Mouse (Mus musculus) gastrocnemius, adult 2 months (tissue): Measurements from ENCODE around the gene C130026I21Rik. TPM values are rescaled to one million over a fixed set of nuclear protein-coding genes. Genes with fewer than 3 reads are reported as not detected.
"Not testable (repeated sequence)": the region's sequence is repeated elsewhere in the genome, so short reads cannot be mapped to it uniquely, and the experiment has no call there.

ENCODE experiments used
- DNase-seq: peaks from one replicate; pipeline ENCODE4 v3.0.0; 2022
- H3K27ac ChIP-seq: fragments of 200-600 bp; 2 replicates; pipeline ENCODE4 v1.8.1; 2022; ENCODE audit warnings: mild to moderate bottlenecking
- H3K4me3 ChIP-seq: fragments of 200-600 bp; 2 replicates; pipeline ENCODE4 v1.8.1; 2022; ENCODE audit warnings: mild to moderate bottlenecking, moderate library complexity
- CTCF ChIP-seq: fragments of 200-600 bp; IDR thresholded peaks from 2 replicates; pipeline ENCODE4 v1.8.1; 2022; ENCODE audit warnings: antibody characterized with exemption, mild to moderate bottlenecking, moderate library complexity
- intact Hi-C: fragments of 180-260 bp; cut with DNase I; formaldehyde crosslinking; loops from one replicate; pipeline ENCODE4 v1.15.1; 2025
- long read RNA-seq, 2 experiments: library from polyadenylated mRNA; stranded (forward); transcript quantifications; one replicate each; pipeline ENCODE4 v2.0.0; 2021
- total RNA-seq, 2 experiments: library from RNA; stranded (reverse); gene quantifications; 2 replicates each; pipeline ENCODE4 v1.2.3; 2021

C130026I21Rik gene
- total RNA-seq, result under 1 TPM in 1 of 2 experiments, not detected in 1; 0.46 TPM
- long read RNA-seq, experiment 1, result 0 reads
- long read RNA-seq, experiment 2, result 0 reads

DNA sequence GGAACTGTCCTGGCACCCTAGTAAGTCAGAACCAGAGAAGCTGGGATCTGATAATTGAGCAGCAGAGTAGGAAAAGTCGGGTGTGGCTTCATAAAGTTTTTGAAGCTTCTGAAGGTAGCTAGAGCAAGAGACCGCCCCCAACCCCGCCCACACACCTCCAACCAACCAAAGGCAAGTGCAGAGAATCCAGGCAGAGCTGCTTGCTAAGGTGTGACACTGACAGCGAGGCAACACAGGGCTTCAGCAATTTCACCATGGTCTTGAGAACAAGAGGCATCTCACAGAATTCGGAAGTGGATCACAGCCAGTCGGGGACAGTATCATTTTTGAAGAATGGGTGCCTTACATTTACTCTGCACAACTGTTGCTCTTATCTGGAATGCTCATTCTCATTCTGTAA is at the start of gene C130026I21Rik:
Gene C130026I21Rik, minus strand, starts transcription at position 101 of the 400 bp plus-strand sequence.
- H3K4me3 ChIP-seq, DNase-seq, H3K27ac ChIP-seq, intact Hi-C loops: not testable (repeated sequence)

DNA sequence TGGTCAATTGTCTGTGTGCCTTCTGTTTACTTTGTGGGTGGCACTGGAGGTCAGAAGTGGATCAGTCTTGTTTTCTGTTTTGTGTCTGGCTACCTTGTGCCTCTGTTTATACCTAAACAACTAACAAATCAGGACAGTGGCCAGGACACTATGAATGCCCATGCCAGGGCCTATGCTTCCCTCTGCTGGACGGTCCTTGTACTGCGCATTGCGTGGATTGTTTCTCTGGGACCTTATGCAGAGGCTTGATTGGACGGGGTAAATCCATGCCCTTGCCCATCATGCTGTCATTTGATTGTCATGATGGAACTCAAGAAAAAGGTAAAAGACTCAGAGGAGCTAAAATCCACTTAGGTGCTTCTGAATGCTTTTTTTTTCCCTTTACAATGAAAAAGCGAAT is 16.7 kb upstream of the C130026I21Rik start:
- DNase-seq, H3K27ac ChIP-seq, intact Hi-C loops, H3K4me3 ChIP-seq: not testable (repeated sequence)
- TF ChIP-seq CTCF, result peak; percentile 24; the same call in 1 of the 2 replicates

DNA sequence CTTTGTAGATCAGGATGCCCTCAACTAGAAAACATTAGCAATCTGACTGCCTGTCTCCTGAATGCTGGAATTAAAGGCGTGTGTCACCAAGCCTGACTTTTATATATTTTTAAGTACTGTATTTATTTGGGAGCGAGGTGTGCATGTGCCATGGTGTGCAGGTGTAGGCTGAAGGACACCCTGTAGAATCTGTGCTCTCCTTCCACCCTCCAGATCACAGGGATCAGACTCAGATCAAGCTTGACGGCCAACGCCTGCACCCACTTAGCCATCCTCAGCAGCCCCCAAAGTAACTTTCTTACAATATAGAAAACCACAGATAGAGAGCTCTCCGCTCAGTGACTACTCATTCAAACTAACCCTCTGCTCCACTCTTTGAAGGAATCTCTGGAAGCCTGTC is 6.1 kb upstream of the C130026I21Rik start:
- H3K27ac ChIP-seq, H3K4me3 ChIP-seq, intact Hi-C loops, DNase-seq: not testable (repeated sequence)

DNA sequence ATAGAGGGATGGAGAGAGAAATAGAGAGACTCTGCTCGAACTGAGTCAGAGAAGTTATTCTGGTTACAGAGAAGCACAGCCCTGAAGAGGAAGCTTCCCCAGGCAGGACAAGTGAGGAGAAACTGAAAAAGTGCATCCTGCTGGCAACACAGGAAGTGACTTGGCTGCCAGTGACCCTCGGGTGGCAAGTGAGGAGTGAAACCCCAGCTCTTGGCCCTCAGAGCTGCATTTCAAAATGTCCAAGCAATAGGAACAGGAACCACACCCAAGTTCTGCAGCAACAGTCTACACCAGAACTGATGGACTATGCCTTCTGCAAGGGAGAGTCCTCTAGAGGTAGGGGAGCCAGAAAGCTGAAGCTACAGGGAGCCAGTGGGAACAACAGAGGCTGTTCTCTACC is 11.7 kb downstream of the C130026I21Rik start:
- intact Hi-C loops, H3K4me3 ChIP-seq, H3K27ac ChIP-seq, DNase-seq: not testable (repeated sequence)

DNA sequence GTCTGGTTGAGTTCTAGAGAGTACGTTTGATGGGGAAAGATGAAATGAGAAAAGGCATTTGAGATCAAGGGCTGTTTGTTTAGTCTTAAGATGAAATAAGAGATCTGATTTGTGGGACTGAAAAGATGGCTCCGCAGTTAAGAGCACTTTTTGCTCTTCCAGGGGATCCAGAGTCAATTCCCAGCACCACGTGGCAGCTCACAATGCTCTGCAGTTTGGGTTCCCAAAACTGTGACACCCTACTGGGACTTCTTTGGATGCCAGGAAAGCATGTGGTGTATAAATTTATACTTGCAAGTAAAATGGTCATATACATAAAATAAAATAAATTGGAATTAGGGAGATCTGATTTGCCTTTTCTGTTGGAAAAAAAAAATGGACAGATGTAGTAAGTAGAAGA is 15.1 kb downstream of the C130026I21Rik start:
- H3K27ac ChIP-seq, intact Hi-C loops, H3K4me3 ChIP-seq, DNase-seq: not testable (repeated sequence)

DNA sequence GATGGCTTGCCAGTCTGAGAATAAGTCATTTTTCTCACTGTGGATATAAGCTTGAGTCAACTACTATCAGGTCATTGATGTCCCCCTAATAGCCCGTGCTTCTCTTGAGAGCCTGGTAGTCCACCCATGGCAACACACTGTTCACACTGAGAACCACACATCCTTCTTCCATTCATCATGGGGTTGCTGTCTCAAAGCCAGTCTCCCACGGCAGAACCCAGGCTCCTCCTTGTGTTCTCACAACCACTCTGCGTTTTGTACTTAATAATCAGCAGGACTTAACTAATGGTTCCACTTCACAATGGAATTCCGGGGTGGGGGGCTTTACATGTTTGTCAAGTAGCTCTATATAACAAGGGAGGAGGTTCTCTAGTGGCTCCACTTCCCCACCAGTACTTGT is 19.2 kb downstream of the C130026I21Rik start:
- H3K4me3 ChIP-seq, intact Hi-C loops, H3K27ac ChIP-seq, DNase-seq: not testable (repeated sequence)

DNA sequence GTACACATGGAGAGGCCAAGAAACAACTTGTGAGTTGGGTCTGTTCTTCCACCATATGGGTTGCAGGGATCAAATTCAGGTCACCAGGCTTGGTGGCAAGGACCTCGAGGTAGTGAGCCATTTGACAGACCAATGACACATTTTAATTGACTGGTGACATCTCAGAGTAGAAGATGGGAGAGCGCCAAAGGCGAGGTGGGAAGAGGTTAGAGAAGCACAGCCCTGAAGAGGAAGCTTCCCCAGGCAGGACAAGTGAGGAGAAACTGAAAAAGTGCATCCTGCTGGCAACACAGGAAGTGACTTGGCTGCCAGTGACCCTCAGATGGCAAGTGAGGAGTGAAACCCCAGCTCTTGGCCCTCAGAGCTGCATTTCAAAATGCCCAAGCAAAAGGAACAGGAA is 21.4 kb downstream of the C130026I21Rik start:
- H3K4me3 ChIP-seq, DNase-seq, H3K27ac ChIP-seq, intact Hi-C loops: not testable (repeated sequence)

DNA sequence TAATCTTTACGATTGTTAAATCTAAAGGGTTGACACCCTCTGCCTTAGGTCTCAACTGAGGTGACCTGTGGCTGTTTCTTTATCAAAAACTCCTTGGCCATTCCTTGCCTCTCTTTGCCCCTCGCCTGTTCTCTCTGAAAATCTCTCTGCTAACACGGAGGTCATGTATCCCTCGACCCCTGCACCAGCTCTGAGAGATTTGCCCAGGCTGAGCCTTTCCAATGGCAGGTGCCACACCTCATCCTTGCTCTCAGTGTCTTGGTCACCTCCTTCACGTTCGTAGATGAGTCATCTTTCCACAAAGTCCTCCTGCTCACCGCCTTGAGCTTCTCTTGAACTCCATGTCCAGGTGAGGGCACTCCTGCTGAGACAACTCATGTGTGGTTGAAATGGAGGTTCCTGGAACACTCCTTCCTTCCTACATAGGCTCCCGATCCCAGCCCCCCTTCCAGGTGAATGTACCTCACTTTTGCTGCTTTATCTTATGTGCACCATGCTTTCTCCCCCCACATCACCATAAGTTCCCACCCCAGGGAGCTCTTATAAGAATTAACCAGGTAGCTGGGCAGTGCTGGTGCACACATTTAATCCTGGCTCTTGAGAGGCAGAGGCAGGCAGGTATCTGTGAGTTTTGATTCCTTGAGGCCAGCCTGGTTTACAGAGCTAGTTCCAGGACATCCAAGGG is 23.4 kb downstream of the C130026I21Rik start:
- DNase-seq, H3K27ac ChIP-seq, H3K4me3 ChIP-seq, intact Hi-C loops: not testable (repeated sequence)

DNA sequence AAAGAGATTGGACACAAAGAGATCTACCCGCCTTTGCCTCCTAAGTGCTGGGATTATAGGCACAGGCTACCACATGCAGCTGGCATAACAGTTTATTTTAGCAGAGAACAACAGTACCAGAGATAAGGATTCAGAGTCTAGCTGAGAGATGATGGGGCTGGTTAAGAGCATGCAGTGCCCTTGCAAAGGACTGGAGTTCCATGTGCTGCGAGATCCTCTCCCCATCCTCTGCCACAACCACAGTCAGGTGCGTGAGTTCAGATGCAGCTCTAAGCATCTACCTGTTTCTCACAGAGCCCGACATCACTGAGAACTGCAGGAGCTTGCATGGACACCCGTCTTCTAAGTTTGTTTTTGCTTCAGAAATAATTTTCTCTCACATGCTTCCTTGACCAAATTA is 24.1 kb downstream of the C130026I21Rik start:
- DNase-seq, H3K27ac ChIP-seq, H3K4me3 ChIP-seq, intact Hi-C loops: not testable (repeated sequence)

DNA sequence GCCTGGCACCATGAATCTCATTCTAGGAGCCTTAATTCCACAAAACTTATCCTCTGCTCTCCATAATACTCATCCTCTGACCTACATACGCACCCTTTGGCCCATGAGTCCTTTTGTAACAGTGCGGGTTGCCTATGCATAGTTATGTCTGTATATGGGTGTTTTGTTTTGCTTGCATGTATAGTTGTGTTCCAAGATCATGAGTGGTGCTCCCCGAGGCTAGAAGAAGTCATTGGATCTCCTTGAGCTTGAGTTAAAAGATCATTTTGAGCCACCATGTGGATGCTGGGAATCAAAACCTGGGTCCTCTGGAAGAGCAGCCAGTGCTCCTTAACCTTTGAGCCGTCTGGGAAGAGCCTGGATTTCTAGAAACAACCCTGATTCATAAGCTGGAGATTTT is 25.4 kb downstream of the C130026I21Rik start:
- DNase-seq, H3K27ac ChIP-seq, intact Hi-C loops, H3K4me3 ChIP-seq: not testable (repeated sequence)

DNA sequence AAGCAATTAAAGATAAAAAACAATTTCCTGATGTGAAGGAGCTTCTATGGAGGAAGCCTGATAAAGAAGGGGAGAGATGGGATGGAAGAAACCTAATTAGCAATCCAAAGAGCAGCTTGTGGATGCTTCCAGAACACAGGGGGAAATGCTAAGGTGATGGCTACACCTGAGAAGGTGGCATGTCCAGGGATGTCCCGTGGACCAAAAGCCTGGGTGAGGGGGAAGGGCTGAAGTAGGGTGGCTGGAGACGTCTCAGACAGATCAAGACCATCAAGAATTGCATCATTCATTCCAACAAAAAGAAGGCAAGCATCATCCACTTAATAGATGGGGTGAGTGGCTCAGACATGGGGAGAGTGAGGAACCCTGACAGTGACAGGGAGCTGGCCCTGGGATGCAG is 27.3 kb downstream of the C130026I21Rik start:
- DNase-seq, intact Hi-C loops, H3K27ac ChIP-seq, H3K4me3 ChIP-seq: not testable (repeated sequence)

DNA sequence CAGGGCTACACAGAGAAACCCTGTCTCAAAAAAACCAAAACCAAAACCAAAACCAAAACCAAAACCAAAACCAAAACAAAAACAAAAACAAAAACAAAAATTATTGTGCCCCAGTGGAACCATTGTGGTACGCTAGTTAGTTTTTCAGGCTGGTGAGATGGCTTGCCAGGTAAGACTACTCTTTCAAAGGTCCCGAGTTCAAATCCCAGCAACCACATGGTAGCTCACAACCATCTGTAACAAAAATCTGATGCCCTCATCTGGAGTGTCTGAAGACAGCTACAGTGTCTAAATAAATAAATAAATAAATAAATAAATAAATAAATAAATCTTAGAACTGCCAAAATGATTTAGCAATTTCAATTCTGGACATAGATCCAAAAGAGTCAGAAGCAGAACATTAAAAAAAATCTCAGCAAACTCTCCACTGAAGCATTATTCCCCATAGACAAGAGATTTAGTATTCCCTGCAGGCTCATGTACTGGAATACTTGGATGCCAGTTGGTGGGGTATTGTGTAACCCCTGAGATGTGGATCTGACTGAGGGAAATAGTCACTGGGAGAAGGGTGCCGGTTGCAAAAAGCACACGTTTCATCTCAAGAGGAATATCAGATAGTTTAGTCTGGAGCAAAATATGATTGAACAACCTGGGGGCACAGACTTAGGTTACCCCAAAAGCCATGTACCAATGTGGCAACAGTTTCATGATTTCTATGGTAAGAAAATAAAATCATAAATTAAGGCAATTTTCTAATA is 31.2 kb downstream of the C130026I21Rik start:
- H3K4me3 ChIP-seq, DNase-seq, H3K27ac ChIP-seq, intact Hi-C loops: not testable (repeated sequence)

DNA sequence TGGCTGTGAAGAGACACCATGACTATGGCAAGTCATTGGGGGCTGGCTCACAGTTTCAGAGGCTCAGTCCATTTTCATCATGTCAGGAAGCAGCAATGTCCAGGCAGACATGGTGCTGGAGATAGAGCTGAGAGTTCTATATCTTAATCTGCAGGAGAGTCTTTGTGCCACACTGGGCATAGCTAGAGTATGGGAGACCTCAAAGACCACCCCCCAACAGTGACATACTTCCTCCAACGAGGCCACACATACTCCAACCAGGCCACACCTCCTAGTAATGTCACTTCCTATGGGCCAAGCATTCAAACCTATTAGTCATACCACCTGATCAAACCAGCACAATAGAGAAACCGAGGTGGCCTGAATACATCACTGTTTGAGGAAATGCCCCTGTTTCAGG is 63.8 kb downstream of the C130026I21Rik start:
- DNase-seq, H3K27ac ChIP-seq, intact Hi-C loops, H3K4me3 ChIP-seq: not testable (repeated sequence)

DNA sequence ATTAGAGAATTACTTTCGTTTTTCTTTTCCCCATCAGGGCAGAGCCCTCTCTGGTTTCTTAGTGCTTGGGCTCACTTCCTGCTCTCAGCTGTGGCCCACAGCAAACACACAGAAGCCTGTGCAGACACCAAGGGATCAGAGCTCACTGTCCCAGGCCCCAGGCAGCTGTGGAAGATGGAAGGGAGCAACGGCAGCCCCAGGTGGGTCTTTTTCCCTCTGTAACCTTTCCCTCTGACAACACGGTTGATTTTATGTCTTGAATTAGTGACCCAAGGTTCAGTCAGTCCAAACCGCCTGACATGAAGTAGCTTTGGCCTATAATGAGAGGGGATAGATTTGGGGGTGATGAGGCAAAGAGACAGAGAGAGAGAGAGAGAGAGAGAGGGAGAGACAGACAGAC is 70.8 kb downstream of the C130026I21Rik start:
- DNase-seq, intact Hi-C loops, H3K27ac ChIP-seq, H3K4me3 ChIP-seq: not testable (repeated sequence)

DNA sequence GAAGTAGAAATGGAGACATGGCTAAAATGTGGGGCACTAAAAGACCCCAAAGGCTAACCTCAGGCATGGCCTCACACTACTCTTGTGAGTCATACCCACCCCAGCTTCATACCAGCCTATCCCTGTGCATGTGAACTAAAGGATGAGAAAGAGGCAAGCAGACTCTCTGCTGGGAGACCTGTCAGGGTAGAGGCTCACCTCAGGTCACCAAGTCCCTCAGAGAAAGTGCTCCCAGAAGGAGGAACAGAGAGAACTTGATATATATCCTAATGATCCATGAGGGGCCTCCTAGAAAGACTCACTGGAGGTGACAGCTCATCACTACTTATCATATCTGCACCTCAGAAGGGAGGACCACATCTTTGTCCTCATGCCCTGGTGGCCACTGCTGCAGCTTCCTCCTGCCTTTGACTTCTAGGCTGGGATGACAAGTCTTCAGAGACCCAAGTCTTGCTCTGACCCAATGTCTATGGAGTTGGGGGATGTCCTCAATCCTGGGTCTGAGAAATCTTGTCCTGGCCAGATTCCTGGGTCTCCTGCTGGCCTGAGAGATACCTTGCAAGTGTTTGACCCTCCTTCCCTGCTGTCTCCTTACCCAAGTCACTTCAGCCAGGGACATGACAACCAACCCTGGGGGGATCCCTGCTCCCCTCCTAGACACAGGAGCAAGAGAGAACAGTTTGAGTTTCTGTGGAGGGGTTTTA is 71.6 kb downstream of the C130026I21Rik start:
- H3K4me3 ChIP-seq, DNase-seq, H3K27ac ChIP-seq: not testable (repeated sequence)

DNA sequence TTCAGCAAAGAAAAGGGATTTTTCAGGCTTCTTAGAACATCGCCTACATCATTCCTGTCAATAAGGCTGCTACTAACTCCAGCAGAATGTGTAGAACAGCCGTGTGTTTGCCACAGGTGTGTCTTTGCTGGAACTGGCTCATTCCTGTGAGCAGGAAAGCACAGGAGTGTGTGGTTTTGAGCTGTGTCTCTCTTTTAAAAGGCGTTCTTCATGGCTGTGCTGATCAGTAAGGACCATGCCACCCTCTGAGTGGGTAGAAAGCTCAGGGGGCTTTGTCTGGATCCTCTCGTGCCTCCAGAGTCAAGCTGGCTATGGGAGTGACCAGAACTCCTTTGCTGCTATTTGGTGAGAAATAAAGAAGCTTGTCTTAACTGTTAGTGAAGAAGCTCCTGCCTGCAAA is 73.6 kb downstream of the C130026I21Rik start:
- H3K4me3 ChIP-seq, DNase-seq, intact Hi-C loops, H3K27ac ChIP-seq: not testable (repeated sequence)

More for the DNA sequence above, 71.6 kb downstream of the C130026I21Rik start:
- intact Hi-C loops, result not testable (repeated sequence)

DNA sequence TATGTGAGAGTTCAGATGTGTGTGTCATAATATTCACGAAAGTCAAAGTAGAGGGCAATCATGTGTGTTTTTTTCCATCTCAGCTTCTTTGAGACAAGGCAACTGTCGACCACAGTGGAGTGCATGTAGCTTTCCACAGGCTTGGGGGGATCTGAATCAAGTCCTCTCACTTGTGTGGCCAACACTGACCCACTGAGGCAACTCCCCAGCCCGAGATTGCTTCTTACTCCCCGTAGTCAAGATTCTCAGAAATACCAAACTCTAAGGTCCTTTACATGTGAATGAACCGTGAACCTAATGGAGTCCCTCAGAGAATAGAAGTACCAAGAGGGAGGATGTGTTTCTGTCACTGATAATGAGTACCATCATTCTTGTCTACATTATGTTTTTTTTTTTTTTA is 76.6 kb downstream of the C130026I21Rik start:
- intact Hi-C loops, DNase-seq, H3K27ac ChIP-seq, H3K4me3 ChIP-seq: not testable (repeated sequence)

DNA sequence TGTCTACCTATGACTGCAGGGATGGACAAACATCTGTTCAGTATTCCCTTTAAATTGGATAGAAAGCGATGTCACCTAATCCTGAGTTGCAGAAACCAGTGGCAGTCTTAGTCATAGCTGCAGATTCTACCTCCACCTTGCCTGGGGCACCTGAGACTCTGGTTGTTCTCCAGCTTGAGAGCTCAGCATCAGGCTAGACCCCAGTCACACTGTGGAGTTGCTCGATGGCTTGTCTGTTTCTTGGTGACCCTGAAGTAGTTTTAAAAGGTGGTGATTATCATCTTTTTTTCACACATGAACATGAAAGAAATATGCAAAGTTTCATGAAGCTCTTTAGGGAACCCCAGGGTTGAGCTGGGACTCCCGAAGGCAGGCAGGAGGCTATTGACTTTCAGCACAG is 88.4 kb downstream of the C130026I21Rik start:
- intact Hi-C loops, H3K27ac ChIP-seq, H3K4me3 ChIP-seq, DNase-seq: not testable (repeated sequence)
